10 mouse cellular contexts compared by ENCODE assay signal in genomic region chr9:113793966-113794365, GRCm38 (mm10). TPM values are rescaled to one million over a fixed set of nuclear protein-coding genes. Genes with fewer than 3 reads are reported as not detected.
DNase-seq lines count a peak whose midpoint lies in the region; ATAC-seq and TF ChIP-seq lines count a peak whose summit lies in the region.
"Had no signal": no experiment of that assay in that cellular context is flagged by ENCODE, and none has a peak within 500 bp of the region (broad histone marks: within the 10 kb centered on the region; RNA-seq: fewer than 3 reads in every experiment).

No protein-coding gene starts in this region.

- 81% methylated on average over 2 of the region's 2 CpGs for WGBS in heart, embryonic 13.5 days
- 75% methylated on average over 2 of the region's 2 CpGs for WGBS in lung, postnatal 0 days
- WGBS in hindbrain, embryonic 16.5 days: 55% methylated on average over 2 of the region's 2 CpGs
- WGBS in stomach, embryonic 14.5 days: 76% methylated on average over 2 of the region's 2 CpGs

- peaks cover 55% of the 10 kb centered on the region for H3K4me1 ChIP-seq in heart, embryonic 13.5 days
- H3K4me1 ChIP-seq in lung, postnatal 0 days (ENCODE audit: insufficient read depth, low read depth, low read length): peaks cover 4% of the 10 kb centered on the region; the same call in 1 of the 2 replicates
- peaks cover 11% of the 10 kb centered on the region for H3K4me1 ChIP-seq in hindbrain, embryonic 16.5 days (ENCODE audit: control insufficient read depth, insufficient read depth, low read depth, low read length)
- H3K4me1 ChIP-seq in stomach, embryonic 14.5 days (ENCODE audit: control insufficient read depth, insufficient read depth, low read length): 0 out of 2 replicates have a peak, but pooled peaks cover 5% of the 10 kb centered on the region

- DNase-seq in heart, adult 8-10 months (ENCODE audit: low spot score): no peak
- no peak for DNase-seq in lung, postnatal 0 days (ENCODE audit: low spot score)
- DNase-seq in lung, postnatal 14 days: no peak
- no peak for DNase-seq in frontal cortex, postnatal 14 days (ENCODE audit: low spot score in 2 of 2)
- DNase-seq: thymus, postnatal 4 days had no signal

- no peak for ATAC-seq in heart, embryonic 13.5 days (ENCODE audit: extremely low read depth, insufficient number of reproducible peaks, low FRiP score, low TSS enrichment)
- no peak for ATAC-seq in lung, postnatal 0 days
- no peak for ATAC-seq in hindbrain, embryonic 16.5 days
- ATAC-seq in stomach, embryonic 14.5 days (ENCODE audit: insufficient number of reproducible peaks, insufficient read depth, low FRiP score, low read depth): no peak
- no peak for ATAC-seq in activated CD4-positive, CD25-positive, alpha-beta regulatory T cell, adult 4 months

- H3K27me3 ChIP-seq in heart, embryonic 13.5 days (replicated peaks): no peaks in the 10 kb centered on the region
- H3K27me3 ChIP-seq in lung, postnatal 0 days (replicated peaks; ENCODE audit: insufficient read depth, low read length): no peaks in the 10 kb centered on the region
- no peaks in the 10 kb centered on the region for H3K27me3 ChIP-seq in hindbrain, embryonic 16.5 days (replicated peaks; ENCODE audit: control insufficient read depth, insufficient read depth, low read length)
- no peaks in the 10 kb centered on the region for H3K27me3 ChIP-seq in stomach, embryonic 14.5 days (ENCODE audit: control insufficient read depth, insufficient read depth, low read length)
- H3K27me3 ChIP-seq: limb, embryonic 15.5 days had no signal

- peak overlapping the region; percentile 70 for H3K4me2 ChIP-seq in heart, embryonic 13.5 days
- peak overlapping the region; percentile 53; the same call in 1 of the 2 replicates for H3K4me2 ChIP-seq in lung, postnatal 0 days (replicated peaks; ENCODE audit: low read depth, low read length)
- H3K4me2 ChIP-seq in hindbrain, embryonic 16.5 days (ENCODE audit: low read length): peak overlapping the region; percentile 72
- peak overlapping the region; percentile 48; the same call in 1 of the 2 replicates for H3K4me2 ChIP-seq in stomach, embryonic 14.5 days (replicated peaks; ENCODE audit: low read depth, low read length)

- no peak overlapping the region for H3K27ac ChIP-seq in heart, embryonic 13.5 days (replicated peaks)
- no peak overlapping the region for H3K27ac ChIP-seq in lung, postnatal 0 days (ENCODE audit: low read length)
- H3K27ac ChIP-seq in hindbrain, embryonic 16.5 days (ENCODE audit: low read depth, low read length): no peak overlapping the region
- H3K27ac ChIP-seq in stomach, embryonic 14.5 days (ENCODE audit: low read length): no peak overlapping the region

- no peaks in the 10 kb centered on the region for H3K36me3 ChIP-seq in heart, embryonic 13.5 days
- no peaks in the 10 kb centered on the region for H3K36me3 ChIP-seq in lung, postnatal 0 days (ENCODE audit: insufficient read depth, low read length)
- no peaks in the 10 kb centered on the region for H3K36me3 ChIP-seq in hindbrain, embryonic 16.5 days (ENCODE audit: control insufficient read depth, insufficient read depth, low read length)
- H3K36me3 ChIP-seq in stomach, embryonic 14.5 days (ENCODE audit: control insufficient read depth, insufficient read depth, low read length): no peaks in the 10 kb centered on the region
- H3K36me3 ChIP-seq: limb, embryonic 15.5 days had no signal

- peak overlapping the region; percentile 58 for H3K4me3 ChIP-seq in heart, embryonic 13.5 days
- H3K4me3 ChIP-seq in lung, postnatal 0 days (ENCODE audit: low read depth, low read length): peak overlapping the region; percentile 38; the same call in 1 of the 2 replicates
- H3K4me3 ChIP-seq in hindbrain, embryonic 16.5 days (ENCODE audit: low read length): peak overlapping the region; percentile 59
- no peak overlapping the region for H3K4me3 ChIP-seq in stomach, embryonic 14.5 days (ENCODE audit: low read depth, low read length)

- H3K9me3 ChIP-seq in heart, embryonic 13.5 days: no peaks in the 10 kb centered on the region
- H3K9me3 ChIP-seq in lung, postnatal 0 days (ENCODE audit: low read length): no peaks in the 10 kb centered on the region
- H3K9me3 ChIP-seq in hindbrain, embryonic 16.5 days (ENCODE audit: control insufficient read depth, low read length): no peaks in the 10 kb centered on the region
- H3K9me3 ChIP-seq in stomach, embryonic 14.5 days (ENCODE audit: control insufficient read depth, low read depth, low read length): no peaks in the 10 kb centered on the region
- H3K9me3 ChIP-seq: limb, embryonic 15.5 days had no signal

- TF ChIP-seq EP300 in lung, postnatal 0 days (IDR thresholded peaks at IDR 0.05): no peak

- TF ChIP-seq CTCF in lung, postnatal 0 days (IDR thresholded peaks at IDR 0.05): no peak

- H3K9ac ChIP-seq in heart, embryonic 13.5 days: no peak overlapping the region
- no peak overlapping the region for H3K9ac ChIP-seq in lung, postnatal 0 days (replicated peaks; ENCODE audit: low read depth)
- H3K9ac ChIP-seq in hindbrain, embryonic 16.5 days (ENCODE audit: low read depth, low read length): peak overlapping the region; percentile 53
- no peak overlapping the region for H3K9ac ChIP-seq in stomach, embryonic 14.5 days (replicated peaks; ENCODE audit: low read depth, low read length)

RNA-seq across cellular contexts. Expression of gene Clasp2, which starts 52.7 kb away (rescaled TPM):
- polyA plus RNA-seq in heart, embryonic 13.5 days (2015; fragmentation: Nextera tagmentation; extraction: Ambion mirVana): 20.3 and 21.0 TPM in 2 replicates
- 10 to 100 TPM; 53.8 to 62.5 (median 58.9) TPM for total RNA-seq in heart, adult 8-10 months (2022)
- 12.1 and 13.1 TPM in 2 replicates for polyA plus RNA-seq in lung, postnatal 0 days (2015; fragmentation: Nextera tagmentation; extraction: Ambion mirVana)
- polyA plus RNA-seq in hindbrain, embryonic 16.5 days (2015; fragmentation: Nextera tagmentation; extraction: Ambion mirVana): 115 and 122 TPM in 2 replicates
- polyA plus RNA-seq in stomach, embryonic 14.5 days (2014; fragmentation: Nextera tagmentation; extraction: Ambion mirVana): 34.6 and 34.8 TPM in 2 replicates
- polyA plus RNA-seq in activated CD4-positive, CD25-positive, alpha-beta regulatory T cell, adult 4 months (2017; shearing (Covaris generic)): 10 to 100 TPM in 1 of 2 experiments, 1 to 10 TPM in 1; 8.5 to 10.3 TPM
